Mouse (Mus musculus) neural tube, embryonic 12.5 days (tissue): Measurements from ENCODE around the gene Ftsj3. TPM values are rescaled to one million over a fixed set of nuclear protein-coding genes. Genes with fewer than 3 reads are reported as not detected.
A peak's percentile ranks its signal among the peaks of the same experiment; 100 is the strongest.
"Not testable (repeated sequence)": the region's sequence is repeated elsewhere in the genome, so short reads cannot be mapped to it uniquely, and the experiment has no call there.

Source experiments
- ATAC-seq: fragments of 200-750 bp; cut with Nextera tagmentation; 2 replicates; pipeline ENCODE4 v1.8.0; 2017; ENCODE audit warnings: low read depth, mild to moderate bottlenecking, moderate TSS enrichment, moderate library complexity; ENCODE audit not compliant: low FRiP score
- H3K27ac ChIP-seq: fragments of 300-500 bp; sonication (generic); 2 replicates; pipeline ENCODE4 v1.5.1; 2016
- H3K27me3 ChIP-seq: fragments of 300-500 bp; sonication (generic); replicated peaks from 2 replicates; pipeline ENCODE4 v1.6.1; 2016; ENCODE audit warnings: mild to moderate bottlenecking
- H3K36me3 ChIP-seq: fragments of 300-500 bp; sonication (generic); 2 replicates; pipeline ENCODE4 v1.6.1; 2016; ENCODE audit warnings: mild to moderate bottlenecking
- H3K4me1 ChIP-seq: fragments of 300-500 bp; sonication (generic); 2 replicates; pipeline ENCODE4 v1.6.1; 2016
- H3K4me2 ChIP-seq: fragments of 300-500 bp; sonication (generic); replicated peaks from 2 replicates; pipeline ENCODE4 v1.6.1; 2016; ENCODE audit warnings: mild to moderate bottlenecking
- H3K4me3 ChIP-seq: fragments of 300-500 bp; sonication (generic); 2 replicates; pipeline ENCODE4 v1.5.1; 2016
- H3K9ac ChIP-seq: fragments of 300-500 bp; sonication (generic); 2 replicates; pipeline ENCODE4 v1.6.1; 2016; ENCODE audit warnings: mild to moderate bottlenecking
- H3K9me3 ChIP-seq: fragments of 300-500 bp; sonication (generic); 2 replicates; pipeline ENCODE4 v1.6.1; 2016; ENCODE audit warnings: mild to moderate bottlenecking
- WGBS: fragments of 180-500 bp; shearing (Covaris S2); methylation state at CpG from one replicate; pipeline ENCODE4 v1.1.7; 2016; 5-methylcytosine and 5-hydroxymethylcytosine counted together
- polyA plus RNA-seq: library from polyadenylated mRNA; unstranded; fragments of >200 nt; fragmentation: Nextera tagmentation; extraction: Ambion mirVana; gene quantifications from 2 replicates; pipeline ENCODE4 v1.2.1, GENCODE M21; 2016

The Ftsj3 gene
- polyA plus RNA-seq, 1 experiment from 2014 or later: 52.3 TPM

- ATAC-seq: peak; percentile 94
- Histone ChIP-seq H3K9me3 (no peaks in the 10 kb centered on the region), H3K27ac (peak within 1 kb of the TSS; percentile 88), H3K4me3 (peak within 1 kb of the TSS; percentile 91), H3K9ac (peak within 1 kb of the TSS; percentile 87), H3K4me2 (peak within 1 kb of the TSS; percentile 76), H3K36me3 (peaks cover 15% of the 10 kb centered on the region), H3K4me1 (peaks cover 23% of the 10 kb centered on the region), H3K27me3 (no peaks in the 10 kb centered on the region)
- under 1% methylated on average over 70 of the region's 70 CpGs for WGBS
These were observed 39.0 kb downstream of the Ftsj3 start, which contains the start of gene Ddx42 for GRCm38 (mm10) chr11:106216730-106217490. Gene Ddx42 (plus strand): TSS chr11:106216926.

DNA sequence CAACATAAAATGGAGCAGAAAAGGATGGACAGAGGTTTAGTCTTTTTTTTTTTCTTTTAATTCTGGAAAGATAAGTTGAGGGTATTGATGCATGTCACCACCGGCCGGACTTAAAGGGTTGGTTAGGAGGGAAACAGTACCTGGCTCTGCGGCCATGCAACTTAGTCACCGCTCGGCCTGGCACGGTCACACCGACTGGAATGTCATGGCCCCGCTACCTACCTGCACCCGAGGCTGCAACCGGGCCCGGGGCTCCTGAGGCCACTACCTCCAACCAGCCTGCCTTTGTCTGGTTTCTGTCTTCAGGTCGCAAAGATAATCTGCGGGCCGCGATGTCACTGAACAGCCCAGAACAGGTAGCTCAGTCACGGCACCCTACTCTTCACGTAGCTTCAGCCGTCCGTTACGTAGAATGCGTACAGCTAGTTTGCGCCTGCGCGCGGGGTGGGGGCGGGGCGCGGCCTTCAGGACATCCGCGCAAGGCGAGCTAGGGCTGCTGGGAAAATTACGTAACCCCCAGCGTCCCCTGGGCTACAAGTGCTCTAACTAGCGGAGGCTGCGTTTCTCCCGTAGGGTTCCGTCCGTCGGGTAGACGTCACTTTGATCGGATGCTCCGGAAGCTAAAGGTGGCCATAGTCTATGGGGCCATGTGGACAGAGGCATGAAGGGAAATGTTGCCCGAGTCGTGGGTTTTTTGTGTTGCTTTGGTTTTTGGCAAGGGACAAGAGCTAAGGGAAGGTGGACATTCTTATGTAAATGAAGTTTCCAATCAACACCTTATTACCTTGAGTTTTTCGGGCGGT is 39.8 kb downstream of the Ftsj3 start, which contains the start of gene Ccdc47:
Ccdc47 (minus strand) TSS at position 418 of the 803 bp plus-strand sequence.
- Histone ChIP-seq H3K4me3 (peak within 1 kb of the TSS; percentile 91), H3K9ac (peak within 1 kb of the TSS; percentile 87), H3K27me3 (no peaks in the 10 kb centered on the region), H3K4me1 (peaks cover 23% of the 10 kb centered on the region), H3K36me3 (peaks cover 23% of the 10 kb centered on the region), H3K9me3 (no peaks in the 10 kb centered on the region), H3K4me2 (peak within 1 kb of the TSS; percentile 76), H3K27ac (peak within 1 kb of the TSS; percentile 88)
- ATAC-seq: peak; percentile 96
- WGBS: under 1% methylated on average over 46 of the region's 46 CpGs

- no peak for ATAC-seq
- Histone ChIP-seq H3K4me2 (peak overlapping the region; percentile 76), H3K27me3 (no peaks in the 10 kb centered on the region), H3K4me1 (peaks cover 23% of the 10 kb centered on the region), H3K4me3 (peak overlapping the region; percentile 91), H3K36me3 (peaks cover 27% of the 10 kb centered on the region), H3K9ac (peak overlapping the region; percentile 68), H3K9me3 (no peaks in the 10 kb centered on the region), H3K27ac (no peak overlapping the region)
- 36% methylated on average over 7 of the region's 7 CpGs for WGBS
These were observed 40.4 kb downstream of the Ftsj3 start for GRCm38 (mm10) chr11:106215450-106215859.

DNA sequence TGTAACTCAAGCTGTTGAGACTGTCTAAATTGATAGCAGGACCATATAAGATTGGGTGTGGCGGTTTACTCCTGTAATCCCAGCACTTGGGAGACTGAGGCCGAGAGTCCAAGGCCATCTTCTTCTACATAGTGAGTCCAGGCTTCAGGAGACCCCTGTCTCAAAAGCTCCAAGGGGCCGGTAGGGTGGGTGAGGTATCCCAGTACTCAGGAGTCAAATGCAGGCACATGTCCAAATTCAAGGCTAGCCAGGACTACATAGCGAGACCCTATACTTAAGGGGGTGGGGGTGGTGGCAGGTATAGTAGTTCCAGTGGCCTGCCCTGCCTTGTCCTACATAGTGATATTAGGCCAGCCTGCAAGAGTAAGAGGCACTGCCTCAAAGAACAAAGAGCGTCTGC is 41.0 kb downstream of the Ftsj3 start:
- Histone ChIP-seq H3K27ac (no peak overlapping the region), H3K36me3 (peaks cover 33% of the 10 kb centered on the region), H3K27me3 (no peaks in the 10 kb centered on the region), H3K9me3 (no peaks in the 10 kb centered on the region), H3K4me3 (no peak overlapping the region), H3K4me2 (peak overlapping the region; percentile 76), H3K4me1 (peaks cover 23% of the 10 kb centered on the region), H3K9ac (peak overlapping the region; percentile 68)
- 93% methylated on average over 5 of the region's 5 CpGs for whole genome bisulfite sequencing
- no peak for ATAC-seq

DNA sequence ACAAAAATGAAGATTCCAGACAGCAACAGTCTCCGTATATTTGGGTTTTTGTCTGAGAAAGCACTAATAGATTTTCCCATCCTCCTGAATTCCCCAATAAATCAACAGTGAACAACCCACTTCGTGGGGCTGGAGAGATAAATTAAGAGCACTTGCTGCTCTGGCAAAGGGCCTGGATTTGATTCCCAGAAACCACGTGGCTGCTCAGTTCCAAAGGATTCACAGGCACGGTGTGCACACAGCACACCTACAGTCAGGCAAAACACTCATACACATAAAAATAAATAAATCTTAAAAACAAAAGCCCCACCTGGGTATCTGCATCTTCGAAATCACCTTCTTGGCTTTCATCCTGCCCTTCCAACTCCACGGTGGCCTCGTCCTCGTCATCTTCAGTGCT is 43.1 kb downstream of the Ftsj3 start:
- Histone ChIP-seq H3K36me3 (peaks cover 51% of the 10 kb centered on the region), H3K9me3 (no peaks in the 10 kb centered on the region), H3K9ac (no peak overlapping the region), H3K27ac (no peak overlapping the region), H3K4me1 (peaks cover 13% of the 10 kb centered on the region), H3K27me3 (no peaks in the 10 kb centered on the region), H3K4me3 (no peak overlapping the region), H3K4me2 (no peak overlapping the region)
- no peak for ATAC-seq
- 90% methylated on average over 8 of the region's 8 CpGs for WGBS

- Histone ChIP-seq H3K9me3 (no peaks in the 10 kb centered on the region), H3K4me1 (no peaks in the 10 kb centered on the region), H3K9ac (no peak within 1 kb of the TSS), H3K4me3 (no peak within 1 kb of the TSS), H3K36me3 (peaks cover 81% of the 10 kb centered on the region), H3K27ac (no peak within 1 kb of the TSS), H3K4me2 (no peak within 1 kb of the TSS), H3K27me3 (no peaks in the 10 kb centered on the region)
- ATAC-seq: no peak
- 89% methylated on average over 5 of the region's 5 CpGs for WGBS
These were observed 53.8 kb downstream of the Ftsj3 start, which contains the start of gene Strada for GRCm38 (mm10) chr11:106202123-106202465. Gene Strada (minus strand): TSS chr11:106202168.

GRCm38 (mm10) chr11:106201337-106202122 is 54.3 kb downstream of the Ftsj3 start:
- no peaks in the 10 kb centered on the region for H3K27me3 ChIP-seq
- no peak overlapping the region for H3K9ac ChIP-seq
- H3K27ac ChIP-seq: no peak overlapping the region
- H3K4me1 ChIP-seq: no peaks in the 10 kb centered on the region
- H3K36me3 ChIP-seq: peaks cover 81% of the 10 kb centered on the region
- ATAC-seq: no peak
- no peak overlapping the region for H3K4me2 ChIP-seq
- WGBS: 94% methylated on average over 19 of the region's 19 CpGs
- no peaks in the 10 kb centered on the region for H3K9me3 ChIP-seq
- no peak overlapping the region for H3K4me3 ChIP-seq

DNA sequence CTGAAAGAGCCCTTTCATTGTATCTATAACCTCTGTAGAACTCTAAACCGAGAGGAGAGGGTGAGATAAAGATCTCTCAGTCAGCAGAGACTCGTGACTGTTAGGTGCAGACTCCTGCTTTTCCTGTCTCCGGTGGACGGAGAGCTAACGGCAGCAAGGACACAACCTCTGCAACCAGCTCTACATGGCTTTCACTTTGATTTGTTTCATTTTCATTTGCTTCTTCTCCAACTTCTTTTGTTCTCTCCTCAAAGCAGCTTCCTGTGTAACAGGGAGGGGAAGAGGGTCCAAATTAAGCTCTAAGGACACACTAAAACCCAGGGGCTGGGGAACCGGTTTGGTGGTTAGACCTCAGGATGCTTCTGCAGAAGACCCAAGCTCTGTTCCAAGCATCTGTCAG is 55.1 kb downstream of the Ftsj3 start:
- Histone ChIP-seq H3K27ac (no peak overlapping the region), H3K4me1 (no peaks in the 10 kb centered on the region), H3K4me3 (no peak overlapping the region), H3K9ac (no peak overlapping the region), H3K27me3 (no peaks in the 10 kb centered on the region), H3K36me3 (peaks cover 80% of the 10 kb centered on the region), H3K4me2 (no peak overlapping the region), H3K9me3 (no peaks in the 10 kb centered on the region)
- WGBS: 87% methylated on average over 6 of the region's 6 CpGs
- no peak for ATAC-seq

- WGBS: 92% methylated on average over 7 of the region's 7 CpGs
These were observed 55.9 kb downstream of the Ftsj3 start for GRCm38 (mm10) chr11:106199997-106200396.

More at GRCm38 (mm10) chr11:106199997-106200396, 55.9 kb downstream of the Ftsj3 start:
- not testable (repeated sequence) for H3K4me3 ChIP-seq, ATAC-seq, H3K4me2 ChIP-seq, H3K27ac ChIP-seq, H3K9ac ChIP-seq, H3K4me1 ChIP-seq, H3K9me3 ChIP-seq, H3K27me3 ChIP-seq
- H3K36me3 ChIP-seq: peaks cover 73% of the 10 kb centered on the region
